Mouse (Mus musculus): ENCODE results near the gene Aoah. TPM values are rescaled to one million over a fixed set of nuclear protein-coding genes. Genes with fewer than 3 reads are reported as not detected.
A peak's percentile ranks its signal among the peaks of the same experiment; 100 is the strongest.

The Aoah gene
- total RNA-seq (2021) = under 1 TPM; 0.61 to 0.72 TPM
- long read RNA-seq, experiment 1 = 0 reads
- long read RNA-seq, experiment 2 = 0 reads

DNA sequence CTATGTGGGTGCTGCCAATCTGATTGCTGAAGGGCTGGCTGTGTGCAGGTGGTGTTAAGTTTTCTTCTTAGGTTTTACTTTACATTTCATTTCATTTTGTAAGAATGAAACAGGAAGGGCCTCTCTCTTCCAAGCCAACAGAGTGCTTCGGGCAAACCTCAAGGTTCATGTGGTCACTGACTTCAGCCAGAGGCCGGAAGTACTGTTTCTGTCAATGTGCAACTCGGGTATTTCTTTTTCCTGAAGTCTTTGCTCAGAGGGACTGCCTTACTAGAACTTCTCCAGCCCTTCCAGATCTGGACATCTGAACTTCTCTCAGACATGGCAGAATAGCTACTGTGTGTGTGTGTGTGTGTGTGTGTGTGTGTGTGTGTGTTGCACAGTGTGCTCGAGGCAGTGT lies at the start of gene Aoah:
TSS of gene Aoah (plus strand) at position 213 of the 400 bp plus-strand sequence.
- no peak for DNase-seq (ENCODE audit: low spot score in 2 of 2)

DNA sequence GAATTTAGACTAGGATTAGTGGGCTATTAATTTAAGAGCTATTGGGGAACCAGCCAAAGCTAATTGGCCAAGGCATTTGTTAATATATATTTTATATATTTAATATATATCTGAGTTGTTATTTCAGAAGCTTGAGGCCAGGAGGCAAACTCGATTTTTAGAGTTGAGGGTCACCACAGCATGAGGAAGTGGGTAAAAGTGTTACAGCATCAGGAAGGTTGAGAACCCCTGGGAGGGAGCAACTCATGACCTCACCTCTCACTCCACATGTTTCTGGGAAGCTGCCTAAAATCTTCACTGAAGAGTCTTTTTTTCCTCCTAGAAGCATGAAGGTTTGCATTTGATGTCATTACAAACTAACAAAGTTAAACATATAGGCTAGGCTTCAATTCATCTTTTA lies 39.1 kb upstream of the Aoah start:
- DNase-seq (ENCODE audit: low spot score in 2 of 2) = no peak

DNA sequence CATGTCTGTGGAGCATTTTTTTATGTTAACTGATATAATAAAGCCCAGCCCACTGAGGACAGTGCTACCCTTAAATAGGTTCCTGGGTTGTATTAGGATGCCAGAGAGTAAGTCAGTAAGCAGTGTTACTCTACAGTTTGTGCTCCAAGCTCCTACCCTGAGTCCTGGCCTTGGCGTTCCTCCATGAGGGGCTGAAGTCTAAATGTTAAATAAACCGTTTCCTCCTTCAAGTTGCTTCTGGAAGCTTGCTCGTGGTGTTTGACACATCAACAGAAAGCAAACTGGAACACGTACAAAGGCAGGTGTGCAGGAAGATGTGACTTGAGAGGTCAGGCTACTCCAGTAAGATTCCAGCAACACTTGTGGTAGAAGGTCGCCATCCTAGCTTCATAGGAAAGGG lies 10.3 kb upstream of the Aoah start:
- no peak for DNase-seq (ENCODE audit: low spot score in 2 of 2)

DNA sequence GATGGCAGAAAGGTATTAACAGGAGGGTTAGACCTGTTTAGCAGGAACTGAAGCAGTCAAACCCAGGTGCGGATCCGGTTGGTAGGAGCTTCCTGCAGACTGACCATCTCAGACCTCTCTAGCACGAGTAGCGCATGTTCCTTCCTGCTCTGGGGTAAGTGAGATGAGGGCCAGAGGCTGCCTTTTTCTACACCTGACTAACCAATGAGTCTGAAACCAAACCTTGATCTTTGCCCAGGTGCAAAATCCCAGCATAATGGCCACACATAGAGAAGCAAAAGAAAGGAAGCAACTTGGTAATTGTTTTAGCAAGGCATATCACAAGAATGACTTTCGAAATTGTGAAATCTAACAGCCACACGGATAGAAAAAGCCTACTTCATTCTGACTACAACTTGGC lies 9.9 kb upstream of the Aoah start:
- no peak for DNase-seq (ENCODE audit: low spot score in 2 of 2)

DNA sequence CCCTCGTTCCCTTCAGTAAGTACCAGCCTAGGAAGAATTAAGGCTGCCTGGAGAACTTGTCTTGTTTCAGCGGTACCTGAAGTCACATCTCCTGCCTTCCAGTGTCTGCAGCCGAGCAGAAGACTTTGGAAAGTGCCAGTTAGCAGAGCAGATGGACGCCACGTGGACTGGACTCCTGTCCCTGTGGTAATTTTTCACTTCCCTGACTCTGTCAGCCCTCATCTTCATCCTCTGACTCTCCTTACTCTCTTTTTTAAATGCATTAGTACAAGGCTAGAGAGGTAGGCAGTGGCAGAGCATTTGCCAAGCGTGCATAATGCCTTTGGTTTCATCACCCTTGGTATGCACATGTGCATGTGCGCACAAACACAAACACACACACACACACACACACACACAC lies 8.0 kb upstream of the Aoah start:
- DNase-seq (ENCODE audit: low spot score in 2 of 2) = no peak

DNA sequence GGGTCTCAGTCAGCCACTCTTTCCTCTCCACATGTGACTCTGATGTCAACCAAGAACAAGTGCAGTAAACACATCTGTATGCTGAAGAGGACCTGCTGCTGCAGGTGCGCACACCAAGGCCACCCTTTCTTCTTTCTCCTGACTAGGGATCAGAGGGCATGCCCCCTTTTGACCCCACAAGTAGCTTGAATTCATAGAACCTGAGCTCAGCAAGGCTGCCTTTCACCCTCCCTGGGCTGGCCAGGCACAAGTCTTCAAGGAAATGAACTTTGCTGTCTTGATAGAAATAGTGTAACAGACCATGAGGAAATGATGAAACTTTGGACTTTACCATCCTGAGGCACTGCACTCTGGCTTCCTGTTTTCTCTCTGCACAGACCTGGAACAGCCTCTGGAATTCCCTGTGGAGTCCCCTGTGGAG lies 7.1 kb upstream of the Aoah start:
- no peak for DNase-seq (ENCODE audit: low spot score in 2 of 2)

DNA sequence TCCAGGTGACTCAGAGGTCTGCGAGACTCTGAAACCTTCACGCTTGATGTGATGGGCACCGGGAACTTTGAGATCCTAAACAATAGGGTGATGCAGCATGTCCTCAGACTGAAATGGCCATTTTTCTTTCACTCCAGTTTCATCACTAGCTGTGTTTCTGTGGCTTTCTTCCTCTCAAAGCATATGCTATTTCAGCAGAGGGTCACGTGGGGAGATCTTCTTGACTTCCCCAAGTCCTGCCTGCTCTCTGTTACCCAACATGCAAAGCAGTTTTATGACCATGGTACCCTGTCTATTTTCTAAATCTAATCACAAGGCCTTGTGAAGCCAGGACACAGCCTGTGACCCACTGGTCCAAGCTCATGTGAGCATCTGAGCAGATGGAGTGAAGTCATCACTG lies 6.0 kb upstream of the Aoah start:
- no peak for DNase-seq (ENCODE audit: low spot score in 2 of 2)

DNA sequence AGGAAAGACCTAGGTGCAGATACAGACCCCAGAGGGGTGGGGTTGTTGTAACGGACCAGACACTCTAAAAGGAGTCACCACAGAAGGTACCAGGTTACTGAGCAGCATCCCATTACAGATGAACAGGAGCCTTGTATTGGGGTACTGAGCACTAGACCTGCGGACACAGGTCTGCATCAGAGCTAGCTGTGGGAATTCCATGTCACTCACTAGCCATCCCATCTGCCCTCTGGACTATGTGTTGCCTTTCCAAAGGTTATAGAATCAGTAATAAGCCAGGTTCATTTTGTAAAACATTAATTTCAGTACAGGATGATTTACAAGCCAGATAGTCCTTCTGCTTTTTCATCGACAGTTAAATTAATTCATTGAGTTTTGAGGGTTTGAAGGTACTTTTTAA lies 2.7 kb downstream of the Aoah start:
- DNase-seq (ENCODE audit: low spot score in 2 of 2) = no peak

DNA sequence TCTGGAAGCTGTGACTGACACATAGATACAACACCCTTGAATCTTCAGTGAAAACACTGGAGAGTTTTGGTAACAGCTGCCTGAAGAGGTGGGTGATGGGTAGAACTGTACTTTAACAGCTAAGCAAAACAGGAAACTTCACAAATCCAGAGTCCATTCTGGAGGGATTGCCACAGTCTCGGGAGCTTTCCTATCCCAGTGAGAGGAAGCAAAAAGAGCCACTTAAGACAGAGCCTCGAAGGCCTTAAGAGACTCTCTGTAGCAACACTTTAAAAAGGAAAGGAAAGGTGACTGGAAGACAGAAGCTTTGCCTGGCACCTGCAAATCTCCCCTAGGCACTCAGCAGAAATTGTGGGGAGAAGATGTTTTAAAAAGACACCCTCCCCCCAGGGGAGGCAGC lies 4.6 kb downstream of the Aoah start:
- DNase-seq (ENCODE audit: low spot score in 2 of 2) = no peak

DNA sequence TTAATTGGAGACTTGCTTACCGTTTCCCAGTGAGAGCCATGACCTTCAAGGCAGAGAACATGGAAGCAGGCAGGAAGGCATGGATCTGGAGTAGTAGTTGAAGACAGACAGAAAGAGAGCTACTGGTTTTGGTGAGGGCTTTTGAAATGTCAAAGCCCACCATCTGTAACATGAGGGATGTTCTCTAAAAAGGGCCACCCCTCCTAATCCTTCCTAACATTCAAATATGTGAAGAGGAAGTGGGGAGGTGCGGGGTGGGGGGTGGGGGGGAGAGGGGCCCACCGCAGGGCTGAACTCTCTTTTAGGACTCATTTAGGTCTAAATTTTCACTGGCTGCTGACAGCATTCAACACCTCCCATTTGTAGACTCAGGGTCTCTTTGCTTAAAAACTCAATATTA lies 5.9 kb downstream of the Aoah start:
- no peak for DNase-seq (ENCODE audit: low spot score in 2 of 2)

DNA sequence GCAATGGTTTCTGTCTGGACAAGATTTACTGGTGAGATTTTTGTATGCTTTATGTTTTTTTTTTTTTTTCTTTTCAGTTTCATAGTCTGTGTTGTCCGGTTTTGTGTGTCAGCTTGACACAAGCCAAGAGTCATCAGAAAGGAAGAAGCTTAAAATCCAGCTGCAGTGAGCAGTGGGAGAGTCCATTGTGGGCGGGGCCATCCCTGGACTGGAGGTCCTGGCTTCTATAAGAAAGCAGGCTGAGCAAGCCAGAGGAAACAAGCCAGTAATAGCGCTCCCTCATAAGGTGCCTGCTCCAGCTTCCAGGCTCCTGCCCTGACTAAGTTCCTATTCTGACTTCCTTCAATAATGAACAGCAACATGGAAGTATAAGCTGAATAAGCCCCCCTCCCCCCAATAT lies 6.7 kb downstream of the Aoah start:
- no peak for DNase-seq (ENCODE audit: low spot score in 2 of 2)

DNA sequence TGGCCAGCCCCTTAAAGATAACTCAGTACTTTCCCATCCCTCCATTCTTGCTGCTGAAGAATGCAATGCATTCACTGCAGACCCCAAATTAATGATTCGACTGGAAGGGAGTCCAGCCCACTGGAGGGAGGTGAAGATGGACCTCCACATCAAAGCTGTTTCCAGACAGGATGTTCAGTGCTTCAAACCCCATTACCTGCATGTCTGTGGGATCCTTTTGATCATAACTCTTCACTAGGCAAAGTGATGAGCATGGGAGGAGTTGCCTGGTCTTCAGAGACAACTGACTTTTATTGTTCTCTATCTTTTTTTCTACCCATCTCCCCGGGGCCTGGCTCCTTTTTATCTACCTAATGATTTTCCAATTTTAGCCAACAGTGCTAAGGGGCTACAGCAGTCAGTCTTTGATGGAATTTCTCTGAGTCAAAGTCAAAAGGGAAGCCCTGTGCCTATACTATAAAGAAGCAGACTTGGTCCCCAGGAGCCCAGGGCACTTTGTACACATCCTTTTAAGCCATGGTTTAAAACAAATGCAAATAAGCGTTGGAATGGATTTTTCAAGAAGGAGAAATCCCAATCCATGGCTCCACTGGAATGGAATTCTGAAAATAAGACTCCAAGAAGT lies 18.0 kb downstream of the Aoah start:
- DNase-seq (ENCODE audit: low spot score in 2 of 2) = no peak

DNA sequence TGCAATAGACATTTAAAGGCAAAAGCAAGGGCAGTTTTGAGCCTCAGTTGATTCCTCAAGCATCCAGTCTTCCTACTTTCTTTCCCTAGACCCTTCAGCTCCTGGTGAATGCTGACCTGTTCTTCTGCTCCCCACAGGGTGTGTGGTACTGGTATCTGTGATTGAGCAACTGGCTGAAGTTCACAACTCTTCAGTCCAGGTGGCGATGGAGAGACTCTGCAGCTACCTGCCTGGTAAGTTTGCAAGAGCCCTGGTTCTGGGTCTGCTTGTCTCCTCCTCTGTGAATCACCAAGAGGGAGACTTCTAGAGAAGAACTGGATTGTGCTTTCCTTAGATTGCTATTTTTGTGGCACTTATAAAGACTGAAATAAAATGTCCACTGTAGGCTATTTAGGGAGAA lies 22.5 kb downstream of the Aoah start:
- DNase-seq (ENCODE audit: low spot score in 2 of 2) = no peak

DNA sequence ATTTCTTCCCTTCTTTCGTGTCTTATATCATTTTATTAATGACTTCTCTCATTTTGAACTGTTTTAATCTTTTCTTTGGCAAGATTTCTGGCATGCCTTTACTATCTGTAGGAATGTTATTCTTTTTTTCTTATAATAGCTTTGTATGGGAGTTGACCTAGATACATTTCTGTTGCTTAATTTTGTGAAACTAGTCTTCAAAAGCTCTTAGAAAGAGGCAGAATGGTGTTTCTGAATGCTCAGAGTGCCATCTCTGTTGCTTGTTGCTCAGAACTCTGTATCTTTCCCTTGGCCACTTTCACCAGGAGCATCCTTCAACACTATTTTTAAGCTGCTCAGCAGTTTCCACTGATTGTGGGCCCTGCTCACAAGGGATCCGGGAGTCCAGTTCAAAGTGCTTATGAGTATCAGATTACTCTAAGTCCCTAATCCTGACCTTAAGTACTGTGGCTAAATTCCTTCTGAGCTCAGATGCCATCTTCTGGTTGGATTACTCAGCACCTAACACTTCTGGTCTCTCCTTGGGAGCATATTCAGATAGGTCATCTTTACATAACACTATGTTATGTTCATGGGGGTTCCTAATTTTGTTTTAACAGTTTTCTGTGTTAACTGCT lies 26.9 kb downstream of the Aoah start:
- DNase-seq (ENCODE audit: low spot score in 2 of 2) = no peak

DNA sequence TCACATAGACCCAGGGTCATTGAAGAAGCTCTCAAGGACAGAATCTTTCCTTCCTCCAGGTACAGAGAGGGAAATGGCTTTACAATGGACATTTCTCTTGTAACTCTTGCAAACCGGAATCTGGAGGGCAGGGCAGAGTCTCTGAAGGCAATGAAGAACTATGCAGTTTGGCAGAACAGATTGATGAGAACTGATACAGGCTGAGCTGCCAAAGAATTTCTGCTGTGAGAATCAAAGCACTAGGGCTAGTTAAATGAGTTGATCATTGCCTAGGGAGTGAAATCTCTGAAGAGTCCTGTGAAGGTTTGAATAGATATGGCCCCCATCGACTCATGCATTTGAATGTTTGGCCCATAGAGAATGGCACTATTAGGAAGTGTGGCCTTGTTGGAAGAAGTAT lies 34.8 kb downstream of the Aoah start:
- DNase-seq (ENCODE audit: low spot score in 2 of 2) = no peak

DNA sequence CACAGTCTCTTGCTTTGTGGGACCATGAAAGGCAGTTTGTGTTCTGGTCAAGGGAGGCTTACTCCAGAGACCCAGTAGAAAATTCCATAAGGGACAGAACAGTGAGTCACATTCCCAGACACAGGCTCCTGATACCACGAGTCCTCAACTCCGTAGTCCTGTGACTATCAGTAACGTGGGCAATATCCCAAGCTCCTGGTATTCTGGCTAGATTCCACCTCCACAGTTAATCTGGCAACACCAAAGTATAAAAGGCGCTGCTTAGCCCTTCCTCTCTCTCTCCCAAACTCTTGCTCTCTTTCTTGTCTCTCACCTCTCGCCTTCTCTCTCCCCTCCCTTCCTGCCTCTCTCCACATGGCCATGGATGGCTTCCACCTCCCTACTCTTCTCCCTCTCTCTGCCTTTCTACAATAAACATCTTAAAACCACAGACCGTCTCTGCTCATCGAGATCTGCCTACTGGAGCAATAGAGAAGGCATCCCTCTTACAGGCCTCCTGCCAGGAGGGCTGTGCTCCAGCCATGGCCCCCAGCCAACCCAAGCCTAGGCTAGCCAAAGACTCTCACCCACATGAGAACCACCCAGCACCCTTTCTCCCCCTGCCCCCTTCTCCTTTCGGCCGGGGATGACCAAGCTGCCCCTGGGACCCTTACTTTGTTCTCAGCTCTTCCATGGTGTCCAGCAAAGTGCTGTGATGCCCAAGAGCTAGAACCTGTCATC lies 35.4 kb downstream of the Aoah start:
- DNase-seq (ENCODE audit: low spot score in 2 of 2) = no peak

DNA sequence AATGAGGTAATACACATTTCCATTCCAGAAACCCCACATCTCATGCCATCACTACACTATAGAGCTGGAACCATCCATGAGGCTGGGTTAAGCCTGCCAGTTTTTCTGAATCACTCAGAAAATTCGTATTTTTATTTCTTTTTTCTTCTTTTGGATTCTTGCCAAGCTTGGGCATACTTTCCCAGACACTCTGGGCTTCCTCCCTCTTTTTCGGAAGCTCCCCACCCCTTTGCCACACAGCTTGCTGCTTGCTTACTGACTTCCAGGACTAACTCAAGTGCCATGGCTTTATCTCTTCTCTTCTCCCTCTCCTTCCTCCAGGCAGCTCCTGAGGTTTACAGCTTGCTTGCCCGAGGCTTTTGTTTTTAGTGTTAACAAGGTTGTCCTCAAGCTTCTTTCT lies 62.0 kb downstream of the Aoah start:
- DNase-seq (ENCODE audit: low spot score in 2 of 2) = no peak

DNA sequence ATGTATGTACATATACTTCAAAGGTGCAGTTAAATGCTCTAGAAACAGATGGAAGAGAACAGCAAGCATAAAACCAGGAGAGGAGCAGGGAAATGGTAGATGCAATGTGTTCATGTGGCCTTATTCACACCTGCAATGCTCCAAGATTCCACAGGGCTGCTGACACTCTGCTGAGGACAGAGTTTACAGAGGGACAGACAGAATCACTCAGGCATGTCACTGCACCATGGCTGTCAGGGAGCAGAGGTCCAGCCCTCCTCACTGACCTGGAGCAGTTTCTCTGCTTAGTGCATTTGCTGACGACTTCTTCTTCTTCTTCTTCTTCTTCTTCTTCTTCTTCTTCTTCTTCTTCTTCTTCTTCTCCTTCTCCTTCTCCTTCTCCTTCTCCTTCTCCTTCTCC lies 105.5 kb downstream of the Aoah start:
- no peak for DNase-seq (ENCODE audit: low spot score in 2 of 2)

DNA sequence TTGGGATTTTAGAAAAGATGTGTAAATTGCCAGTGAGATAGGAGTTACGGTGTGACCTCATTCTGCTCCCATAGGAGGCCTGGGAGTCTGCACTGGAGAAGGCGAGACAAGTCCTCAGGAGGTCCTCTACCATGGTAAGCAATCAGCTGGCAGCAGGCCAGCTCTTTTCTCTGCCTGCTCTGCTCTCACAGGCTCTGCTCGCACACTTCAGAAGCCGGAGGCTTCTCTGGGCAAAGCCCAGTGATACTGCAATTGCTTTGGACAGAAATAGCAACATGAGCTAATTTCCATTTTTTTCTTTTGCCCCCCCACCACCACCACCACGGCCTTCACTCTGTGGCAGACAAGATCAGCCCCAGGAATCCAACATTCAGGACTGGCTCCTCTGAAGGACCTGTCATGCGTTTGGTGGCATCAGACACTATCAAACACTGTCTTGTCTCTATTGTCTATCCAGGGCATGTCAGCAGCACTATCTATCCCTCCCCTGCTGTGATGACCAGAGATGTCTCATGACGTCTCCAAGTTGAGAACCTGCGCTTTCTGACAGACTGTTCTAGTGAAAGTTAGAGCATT lies 106.6 kb downstream of the Aoah start:
- peak in 1 of 2 experiments; percentile 4 for DNase-seq (ENCODE audit: low spot score in 2 of 2)

DNA sequence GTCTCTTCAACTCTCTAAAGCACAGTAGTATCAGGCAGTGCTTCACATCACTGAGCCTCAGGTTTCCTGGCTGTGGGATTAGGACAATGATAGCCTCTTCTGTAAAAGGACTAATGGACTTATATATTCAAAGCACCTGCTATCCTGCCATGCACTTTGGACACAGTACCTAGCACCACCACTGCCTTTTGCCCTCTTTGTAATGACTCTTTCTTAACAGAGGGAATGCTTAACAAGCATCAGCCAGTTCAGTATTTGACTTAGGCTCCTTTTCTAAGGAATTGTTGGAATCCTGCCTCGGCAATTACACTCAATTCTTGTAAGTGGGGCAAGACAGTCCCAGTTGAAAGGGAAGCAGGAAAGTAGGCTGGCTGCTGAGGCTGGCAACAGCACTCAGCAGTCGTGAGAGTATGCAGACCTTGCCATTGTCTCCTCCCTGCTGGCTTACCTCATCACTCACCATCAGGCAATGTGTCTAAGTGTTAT lies 107.1 kb downstream of the Aoah start:
- no peak for DNase-seq (ENCODE audit: low spot score in 2 of 2)

DNA sequence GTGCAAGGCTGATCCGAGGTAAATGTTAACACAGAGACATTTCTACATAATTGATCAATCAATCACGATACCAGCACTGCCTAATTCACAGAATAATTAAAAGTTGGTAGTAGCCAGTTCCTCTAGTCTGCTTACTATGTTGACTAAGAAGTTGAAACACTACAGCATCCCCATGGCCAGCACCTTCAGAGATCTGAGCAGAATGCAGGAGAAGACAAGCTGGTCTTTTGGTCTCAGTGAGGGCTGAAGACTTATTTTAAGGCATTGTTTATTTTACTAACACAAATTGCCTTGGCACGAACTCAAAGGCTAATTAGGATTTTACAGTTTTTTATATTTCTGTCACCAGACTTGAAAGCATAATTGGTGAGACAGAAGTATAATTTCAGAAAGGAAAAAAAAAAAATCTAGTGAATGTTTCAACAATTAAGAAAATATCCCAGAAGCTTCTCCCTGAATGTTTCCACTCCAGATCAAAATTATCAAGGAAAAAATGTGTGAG lies 107.8 kb downstream of the Aoah start:
- DNase-seq (ENCODE audit: low spot score in 2 of 2) = no peak

DNA sequence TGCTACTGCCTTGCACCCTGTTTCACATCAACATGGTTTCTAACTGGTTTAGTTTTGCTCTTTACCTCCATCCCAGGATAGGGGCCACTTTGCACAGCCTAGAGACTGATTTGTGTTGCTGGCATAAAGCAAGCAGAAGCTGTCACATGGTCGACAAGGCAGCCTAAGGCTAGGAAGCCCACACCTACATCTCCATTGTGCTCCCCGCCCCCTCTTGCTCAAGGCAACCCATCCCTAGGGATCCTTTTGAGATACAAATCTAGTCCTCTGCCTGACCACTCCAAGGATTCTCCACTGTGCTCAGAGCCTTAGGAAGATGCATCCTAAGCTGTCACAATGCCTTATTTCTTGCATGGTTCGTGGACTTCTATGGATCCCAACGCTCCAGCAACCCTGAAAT lies 110.2 kb downstream of the Aoah start:
- DNase-seq (ENCODE audit: low spot score in 2 of 2) = no peak
